Mouse (Mus musculus): ENCODE data around the gene Pcsk6. TPM values are rescaled to one million over a fixed set of nuclear protein-coding genes. Genes with fewer than 3 reads are reported as not detected.
A peak's percentile ranks its signal among the peaks of the same experiment; 100 is the strongest.
"Not testable (repeated sequence)": the region's sequence is repeated elsewhere in the genome, so short reads cannot be mapped to it uniquely, and the experiment has no call there.

The Pcsk6 gene
- polyA plus RNA-seq, 1 experiment from 2014 or later: 0.85 TPM

DNA sequence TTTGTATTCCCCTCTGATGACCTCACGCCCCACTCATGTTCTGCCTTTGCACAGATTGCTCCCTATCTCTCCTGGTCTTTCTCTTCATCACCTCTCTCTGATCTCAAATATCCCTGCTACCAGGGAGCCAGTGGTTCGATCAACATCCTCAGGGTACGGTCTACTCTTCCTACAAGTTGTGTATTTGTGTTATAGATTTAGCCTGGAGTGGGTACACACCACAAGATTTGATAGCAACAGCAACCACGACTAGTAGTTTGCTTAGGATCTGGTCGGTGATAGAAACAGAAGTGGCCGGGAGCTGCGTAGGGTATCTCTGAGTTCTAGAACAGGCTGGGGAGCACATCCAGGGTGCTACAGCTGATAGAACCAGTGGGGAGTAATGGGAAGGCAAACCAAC is 54.3 kb downstream of the Pcsk6 start:
- no peaks in the 10 kb centered on the region for H3K36me3 ChIP-seq (ENCODE audit: control insufficient read depth, insufficient read depth, low read length)
- ATAC-seq (ENCODE audit: low FRiP score): no peak
- no peak overlapping the region for H3K4me2 ChIP-seq
- no peaks in the 10 kb centered on the region for H3K9me3 ChIP-seq (ENCODE audit: control insufficient read depth, low read length)
- H3K4me3 ChIP-seq (ENCODE audit: low read depth, low read length): no peak overlapping the region
- 94% methylated on average over 7 of the region's 7 CpGs for WGBS
- no peaks in the 10 kb centered on the region for H3K27me3 ChIP-seq (ENCODE audit: control insufficient read depth, insufficient read depth, low read length)
- no peak overlapping the region for H3K9ac ChIP-seq (ENCODE audit: low read length)
- DNase-seq (ENCODE audit: low spot score, missing footprints): peak; percentile 17
- no peak overlapping the region for H3K27ac ChIP-seq (ENCODE audit: low read depth, low read length)
- no peaks in the 10 kb centered on the region for H3K4me1 ChIP-seq (ENCODE audit: control insufficient read depth, insufficient read depth, low read length)

DNA sequence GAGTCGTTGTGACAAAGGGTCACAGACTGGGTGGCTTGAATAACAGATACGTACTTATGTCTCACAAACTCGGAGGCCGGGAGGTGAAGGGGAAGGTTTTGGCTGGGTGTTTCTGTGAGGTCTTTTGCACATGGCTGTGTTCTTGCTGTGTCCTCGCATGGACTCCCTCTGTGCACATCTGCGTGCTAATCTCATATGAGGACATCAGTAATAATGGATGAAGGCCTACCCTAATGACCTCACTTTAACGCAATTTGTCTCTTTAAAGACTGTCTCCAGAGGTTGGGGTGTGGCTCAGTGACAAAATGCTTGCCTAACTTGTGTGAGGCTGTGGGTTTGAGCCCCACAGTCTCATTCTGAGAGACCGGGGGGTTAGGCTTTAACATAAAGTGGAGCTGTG is 55.0 kb downstream of the Pcsk6 start:
- Histone ChIP-seq H3K36me3 (ENCODE audit: control insufficient read depth, insufficient read depth, low read length) (no peaks in the 10 kb centered on the region), H3K4me1 (ENCODE audit: control insufficient read depth, insufficient read depth, low read length) (no peaks in the 10 kb centered on the region), H3K9ac (ENCODE audit: low read length) (no peak overlapping the region), H3K4me3 (ENCODE audit: low read depth, low read length) (no peak overlapping the region), H3K27ac (ENCODE audit: low read depth, low read length) (no peak overlapping the region), H3K27me3 (ENCODE audit: control insufficient read depth, insufficient read depth, low read length) (no peaks in the 10 kb centered on the region), H3K9me3 (ENCODE audit: control insufficient read depth, low read length) (no peaks in the 10 kb centered on the region), H3K4me2 (no peak overlapping the region)
- no peak for ATAC-seq (ENCODE audit: low FRiP score)
- WGBS: 87% methylated on average over 8 of the region's 8 CpGs
- peak; percentile 49 for DNase-seq (ENCODE audit: low spot score, missing footprints)

DNA sequence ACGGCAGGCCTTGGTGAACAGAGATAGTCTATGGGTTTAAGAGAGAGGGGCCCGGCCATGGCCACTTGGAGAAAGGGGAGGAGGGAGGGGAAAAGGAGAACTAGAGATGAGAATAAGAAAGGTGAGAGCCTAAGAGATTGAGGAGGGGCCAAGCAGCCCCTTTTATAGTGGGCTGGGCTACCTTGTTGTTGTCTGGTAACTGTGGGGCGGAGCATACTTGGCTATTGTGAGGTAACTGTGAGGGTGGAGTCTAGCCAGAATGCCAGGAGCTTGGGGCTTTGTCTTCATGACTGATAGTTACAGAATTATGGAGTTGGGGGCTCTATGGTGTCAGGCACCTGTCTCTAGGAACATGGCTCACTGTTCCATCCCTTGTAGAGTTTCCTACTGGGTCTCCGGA is 56.9 kb downstream of the Pcsk6 start:
- no peaks in the 10 kb centered on the region for H3K4me1 ChIP-seq (ENCODE audit: control insufficient read depth, insufficient read depth, low read length)
- H3K36me3 ChIP-seq (ENCODE audit: control insufficient read depth, insufficient read depth, low read length): no peaks in the 10 kb centered on the region
- no peak for DNase-seq (ENCODE audit: low spot score, missing footprints)
- no peak overlapping the region for H3K27ac ChIP-seq (ENCODE audit: low read depth, low read length)
- no peak overlapping the region for H3K4me2 ChIP-seq
- no peaks in the 10 kb centered on the region for H3K9me3 ChIP-seq (ENCODE audit: control insufficient read depth, low read length)
- WGBS: 93% methylated on average over 4 of the region's 4 CpGs
- H3K9ac ChIP-seq (ENCODE audit: low read length): no peak overlapping the region
- H3K27me3 ChIP-seq (ENCODE audit: control insufficient read depth, insufficient read depth, low read length): no peaks in the 10 kb centered on the region
- H3K4me3 ChIP-seq (ENCODE audit: low read depth, low read length): no peak overlapping the region
- ATAC-seq (ENCODE audit: low FRiP score): no peak

DNA sequence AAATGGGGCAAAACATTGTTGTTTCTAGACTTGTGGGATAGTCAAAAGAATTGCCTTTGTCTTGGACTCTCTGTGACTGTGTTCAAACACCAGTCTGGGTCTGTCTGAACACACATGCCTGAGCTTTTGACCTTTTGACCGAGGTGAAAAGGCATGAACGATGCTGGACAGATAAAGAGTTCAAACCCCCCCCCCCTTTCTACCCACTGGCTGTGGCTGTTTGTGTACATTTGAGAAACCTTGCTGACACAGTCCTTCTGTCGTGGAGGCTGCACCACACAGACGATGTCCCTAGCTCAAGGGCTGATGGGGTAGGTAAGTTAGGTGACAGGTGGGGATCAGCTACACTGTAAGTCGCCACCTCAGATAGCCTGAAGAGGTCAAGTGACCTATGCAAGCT is 67.9 kb downstream of the Pcsk6 start:
- WGBS: 35% methylated on average over 5 of the region's 5 CpGs
- H3K27ac ChIP-seq (ENCODE audit: low read depth, low read length): no peak overlapping the region
- ATAC-seq (ENCODE audit: low FRiP score) (no peak), DNase-seq (ENCODE audit: low spot score, missing footprints) (no peak)
- no peaks in the 10 kb centered on the region for H3K9me3 ChIP-seq (ENCODE audit: control insufficient read depth, low read length)
- H3K36me3 ChIP-seq (ENCODE audit: control insufficient read depth, insufficient read depth, low read length): no peaks in the 10 kb centered on the region
- peaks cover 9% of the 10 kb centered on the region for H3K4me1 ChIP-seq (ENCODE audit: control insufficient read depth, insufficient read depth, low read length)
- H3K4me3 ChIP-seq (ENCODE audit: low read depth, low read length): no peak overlapping the region
- no peaks in the 10 kb centered on the region for H3K27me3 ChIP-seq (ENCODE audit: control insufficient read depth, insufficient read depth, low read length)
- H3K4me2 ChIP-seq: no peak overlapping the region
- H3K9ac ChIP-seq (ENCODE audit: low read length): no peak overlapping the region

DNA sequence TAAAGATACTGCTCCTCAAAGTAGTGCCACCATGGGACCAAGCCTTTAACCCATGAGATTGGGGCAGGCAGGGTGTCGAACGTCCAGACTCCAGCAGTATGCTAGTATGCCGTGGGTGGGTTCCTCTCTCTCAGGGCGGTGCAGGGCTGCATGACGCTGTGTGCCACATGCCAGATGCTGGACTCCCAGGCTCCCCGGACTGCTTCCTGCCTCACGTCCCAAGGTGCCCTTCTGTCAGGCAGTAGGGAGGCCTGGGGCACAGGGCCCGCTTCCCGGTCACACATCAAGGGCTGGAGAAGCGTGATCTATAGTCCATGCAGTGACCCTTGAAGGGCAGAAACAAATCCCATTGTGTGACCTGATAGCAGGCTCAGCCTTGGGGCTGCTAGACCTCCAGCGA is 68.9 kb downstream of the Pcsk6 start:
- H3K9ac ChIP-seq (ENCODE audit: low read length): no peak overlapping the region
- ATAC-seq (ENCODE audit: low FRiP score) (peak; percentile 44; the same call in 1 of the 2 replicates), DNase-seq (ENCODE audit: low spot score, missing footprints) (peak; percentile 88)
- 39% methylated on average over 11 of the region's 11 CpGs for WGBS
- H3K27me3 ChIP-seq (ENCODE audit: control insufficient read depth, insufficient read depth, low read length): no peaks in the 10 kb centered on the region
- H3K4me2 ChIP-seq: no peak overlapping the region
- H3K4me3 ChIP-seq (ENCODE audit: low read depth, low read length): no peak overlapping the region
- H3K4me1 ChIP-seq (ENCODE audit: control insufficient read depth, insufficient read depth, low read length): peaks cover 9% of the 10 kb centered on the region
- no peaks in the 10 kb centered on the region for H3K9me3 ChIP-seq (ENCODE audit: control insufficient read depth, low read length)
- H3K27ac ChIP-seq (ENCODE audit: low read depth, low read length): no peak overlapping the region
- H3K36me3 ChIP-seq (ENCODE audit: control insufficient read depth, insufficient read depth, low read length): no peaks in the 10 kb centered on the region

DNA sequence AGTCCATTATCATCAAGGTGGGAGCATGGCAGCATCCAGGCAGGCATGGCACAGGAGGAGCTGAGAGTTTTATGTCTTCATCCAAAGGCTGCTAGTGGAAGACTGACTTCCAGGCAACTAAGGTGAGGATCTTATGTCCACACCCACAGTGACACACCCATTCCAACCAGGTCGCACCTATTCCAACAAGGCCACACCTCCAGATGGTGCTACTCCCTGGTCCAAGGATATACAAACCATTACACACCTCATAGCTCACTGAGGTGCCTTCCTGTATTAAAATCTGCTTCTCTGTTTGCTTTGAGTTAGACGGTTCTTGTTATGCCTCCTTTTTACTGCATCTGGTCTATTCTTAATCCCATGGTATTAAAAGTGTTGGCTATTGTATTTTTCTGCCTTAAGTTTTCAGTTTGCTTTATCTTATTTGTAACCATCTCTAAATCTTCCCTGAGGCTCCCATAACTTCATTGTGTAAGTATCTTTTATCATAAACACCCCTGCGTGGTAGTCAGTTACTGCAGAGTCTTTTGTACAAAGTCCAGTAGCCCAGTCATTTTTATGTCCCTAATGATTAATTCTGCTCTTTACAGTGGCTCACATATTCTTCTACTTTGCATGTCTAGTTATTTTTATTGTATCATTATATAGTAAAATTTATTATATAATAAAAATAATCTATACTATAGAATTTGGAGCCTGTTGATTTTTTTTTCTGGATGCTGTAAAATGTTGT is 72.9 kb downstream of the Pcsk6 start:
- H3K9ac ChIP-seq (ENCODE audit: low read length); H3K4me3 ChIP-seq (ENCODE audit: low read depth, low read length); DNase-seq (ENCODE audit: low spot score, missing footprints); H3K4me1 ChIP-seq (ENCODE audit: control insufficient read depth, insufficient read depth, low read length); H3K9me3 ChIP-seq (ENCODE audit: control insufficient read depth, low read length); H3K36me3 ChIP-seq (ENCODE audit: control insufficient read depth, insufficient read depth, low read length); H3K4me2 ChIP-seq; ATAC-seq (ENCODE audit: low FRiP score); H3K27me3 ChIP-seq (ENCODE audit: control insufficient read depth, insufficient read depth, low read length); H3K27ac ChIP-seq (ENCODE audit: low read depth, low read length): not testable (repeated sequence)
- WGBS: 84% methylated on average over 3 of the region's 3 CpGs

DNA sequence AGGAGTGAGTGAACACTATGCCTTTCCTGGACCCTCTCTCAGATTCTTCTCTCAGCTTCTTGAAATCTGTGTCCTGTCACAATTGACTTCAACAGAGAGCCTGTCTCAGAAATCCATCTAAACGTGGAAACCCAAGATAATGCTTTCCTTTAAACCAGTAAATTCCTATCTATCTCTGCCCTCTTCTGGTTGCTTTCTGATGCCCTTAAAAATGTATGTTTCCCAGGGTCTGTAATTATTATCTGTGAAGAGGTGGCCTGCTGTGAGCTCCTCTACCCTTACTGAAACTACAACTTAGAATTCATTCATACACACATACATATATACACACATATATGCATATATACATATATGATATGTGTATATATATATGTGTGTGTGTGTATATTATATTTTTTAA is 73.7 kb downstream of the Pcsk6 start:
- H3K4me1 ChIP-seq (ENCODE audit: control insufficient read depth, insufficient read depth, low read length): peaks cover 5% of the 10 kb centered on the region
- DNase-seq (ENCODE audit: low spot score, missing footprints) (no peak), ATAC-seq (ENCODE audit: low FRiP score) (no peak)
- no peak overlapping the region for H3K27ac ChIP-seq (ENCODE audit: low read depth, low read length)
- WGBS: 49% methylated on average over 1 of the region's 1 CpGs
- H3K9ac ChIP-seq (ENCODE audit: low read length): no peak overlapping the region
- no peak overlapping the region for H3K4me3 ChIP-seq (ENCODE audit: low read depth, low read length)
- H3K4me2 ChIP-seq: no peak overlapping the region
- no peaks in the 10 kb centered on the region for H3K9me3 ChIP-seq (ENCODE audit: control insufficient read depth, low read length)
- H3K36me3 ChIP-seq (ENCODE audit: control insufficient read depth, insufficient read depth, low read length): no peaks in the 10 kb centered on the region
- no peaks in the 10 kb centered on the region for H3K27me3 ChIP-seq (ENCODE audit: control insufficient read depth, insufficient read depth, low read length)

DNA sequence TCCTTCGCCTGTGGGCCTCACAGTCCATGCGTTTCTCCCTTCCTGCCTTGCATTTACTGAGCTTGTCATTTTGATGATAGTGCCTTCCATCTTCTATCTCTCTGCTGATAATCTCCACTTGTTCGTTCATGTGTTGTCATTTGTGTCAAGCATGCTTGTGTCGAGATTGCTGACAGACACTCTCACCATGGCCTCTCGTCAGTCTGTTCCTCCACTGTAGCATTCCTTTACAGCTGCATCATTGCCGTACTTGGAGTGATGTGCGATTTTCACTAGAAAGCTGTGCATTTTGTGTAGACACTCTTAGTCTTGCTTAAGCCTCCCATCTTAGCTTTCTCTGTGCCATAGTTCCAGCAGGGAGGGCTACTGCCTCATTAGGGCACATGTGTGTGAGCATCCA is 79.5 kb downstream of the Pcsk6 start:
- Histone ChIP-seq H3K9ac (ENCODE audit: low read length) (no peak overlapping the region), H3K36me3 (ENCODE audit: control insufficient read depth, insufficient read depth, low read length) (no peaks in the 10 kb centered on the region), H3K27me3 (ENCODE audit: control insufficient read depth, insufficient read depth, low read length) (no peaks in the 10 kb centered on the region), H3K4me2 (no peak overlapping the region), H3K4me1 (ENCODE audit: control insufficient read depth, insufficient read depth, low read length) (no peaks in the 10 kb centered on the region), H3K27ac (ENCODE audit: low read depth, low read length) (no peak overlapping the region), H3K4me3 (ENCODE audit: low read depth, low read length) (no peak overlapping the region), H3K9me3 (ENCODE audit: control insufficient read depth, low read length) (no peaks in the 10 kb centered on the region)
- ATAC-seq (ENCODE audit: low FRiP score) (no peak), DNase-seq (ENCODE audit: low spot score, missing footprints) (peak; percentile 28)
- WGBS: 88% methylated on average over 7 of the region's 7 CpGs

DNA sequence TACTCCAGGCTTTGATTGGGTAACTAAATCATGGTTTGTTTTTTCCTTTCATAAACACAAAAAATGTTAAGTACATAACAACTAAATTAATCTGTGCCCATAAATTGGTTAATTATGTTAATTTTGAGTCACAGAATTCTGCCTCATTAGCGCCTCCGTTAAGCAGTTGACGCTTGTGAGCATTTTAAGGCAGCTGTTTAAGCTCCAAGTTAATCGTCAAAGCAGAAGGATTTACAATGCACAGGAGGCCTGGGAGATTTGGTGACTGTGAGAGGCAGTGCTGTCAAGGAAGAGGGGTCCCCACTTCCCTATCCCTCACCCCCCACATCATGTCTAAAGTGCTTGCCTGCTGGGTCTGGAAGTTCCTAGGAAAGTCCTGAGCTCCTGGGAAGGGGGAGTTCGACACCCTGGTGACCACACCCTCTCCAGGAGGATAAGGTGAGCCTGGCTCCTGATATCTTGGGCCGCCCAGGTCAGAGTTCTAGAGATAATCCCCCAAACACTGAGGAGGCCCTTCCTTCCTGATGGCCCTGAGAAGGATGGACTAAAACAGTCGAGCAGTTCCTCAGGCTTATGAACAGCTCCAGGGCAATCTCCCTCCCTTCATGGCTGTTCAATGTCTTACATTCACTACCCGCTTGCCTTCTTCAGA is 83.9 kb downstream of the Pcsk6 start:
- Histone ChIP-seq H3K27ac (ENCODE audit: low read depth, low read length) (no peak overlapping the region), H3K4me2 (no peak overlapping the region), H3K36me3 (ENCODE audit: control insufficient read depth, insufficient read depth, low read length) (no peaks in the 10 kb centered on the region), H3K4me1 (ENCODE audit: control insufficient read depth, insufficient read depth, low read length) (no peaks in the 10 kb centered on the region), H3K9me3 (ENCODE audit: control insufficient read depth, low read length) (no peaks in the 10 kb centered on the region), H3K27me3 (ENCODE audit: control insufficient read depth, insufficient read depth, low read length) (no peaks in the 10 kb centered on the region), H3K4me3 (ENCODE audit: low read depth, low read length) (no peak overlapping the region), H3K9ac (ENCODE audit: low read length) (no peak overlapping the region)
- 69% methylated on average over 8 of the region's 8 CpGs for WGBS
- ATAC-seq (ENCODE audit: low FRiP score) (no peak), DNase-seq (ENCODE audit: low spot score, missing footprints) (no peak)

Data from midbrain, embryonic 11.5 days (tissue).